Mouse (Mus musculus) limb, embryonic 14.5 days (tissue): ENCODE results near the gene Ggn. TPM values are rescaled to one million over a fixed set of nuclear protein-coding genes. Genes with fewer than 3 reads are reported as not detected.

Source experiments
- ATAC-seq: fragments of 200-750 bp; cut with Nextera tagmentation; 2 replicates; pipeline ENCODE4 v1.8.0; 2017; ENCODE audit warnings: low read depth, moderate number of reproducible peaks, moderate TSS enrichment; ENCODE audit not compliant: low FRiP score
- DNase-seq: peaks from one replicate; pipeline ENCODE4 v3.0.0-alpha.2; 2015; ENCODE audit warnings: low spot score
- H3K27ac ChIP-seq: fragments of 300-500 bp; sonication (generic); replicated peaks from 2 replicates; pipeline ENCODE4 v1.5.1; 2014; ENCODE audit warnings: low read depth, mild to moderate bottlenecking, low read length, moderate library complexity, mixed read lengths
- H3K27me3 ChIP-seq: fragments of 300-500 bp; sonication (generic); 2 replicates; pipeline ENCODE4 v1.6.1; 2014; ENCODE audit warnings: low read length, mixed read lengths; ENCODE audit not compliant: control insufficient read depth, insufficient read depth
- H3K36me3 ChIP-seq: fragments of 300-500 bp; sonication (generic); 2 replicates; pipeline ENCODE4 v1.6.1; 2014; ENCODE audit warnings: mild to moderate bottlenecking, low read length, moderate library complexity, mixed read lengths; ENCODE audit not compliant: control insufficient read depth, insufficient read depth
- H3K4me1 ChIP-seq: fragments of 300-500 bp; sonication (generic); 2 replicates; pipeline ENCODE4 v1.6.1; 2014; ENCODE audit warnings: antibody characterized with exemption, low read length, mixed read lengths; ENCODE audit not compliant: control insufficient read depth, insufficient read depth
- H3K4me2 ChIP-seq: fragments of 300-500 bp; sonication (generic); replicated peaks from 2 replicates; pipeline ENCODE4 v1.6.1; 2014; ENCODE audit warnings: low read depth, mild to moderate bottlenecking, low read length, moderate library complexity; ENCODE audit not compliant: severe bottlenecking
- H3K4me3 ChIP-seq: fragments of 300-500 bp; sonication (generic); replicated peaks from 2 replicates; pipeline ENCODE4 v1.5.1; 2014; ENCODE audit warnings: low read length
- H3K9ac ChIP-seq: fragments of 300-500 bp; sonication (generic); 2 replicates; pipeline ENCODE4 v1.6.1; 2014; ENCODE audit warnings: mild to moderate bottlenecking, low read depth, low read length, moderate library complexity; ENCODE audit not compliant: severe bottlenecking
- H3K9me3 ChIP-seq: fragments of 300-500 bp; sonication (generic); 2 replicates; pipeline ENCODE4 v1.6.1; 2016; ENCODE audit warnings: low read length; ENCODE audit not compliant: control insufficient read depth
- POLR2A ChIP-seq: fragments of 200-500 bp; IDR thresholded peaks from 2 replicates; pipeline ENCODE4 v1.8.0; 2012; ENCODE audit warnings: inconsistent platforms, mild to moderate bottlenecking, moderate library complexity, borderline replicate concordance; ENCODE audit not compliant: insufficient read depth, insufficient read length; ENCODE audit errors: extremely low read depth
- WGBS: fragments of 180-500 bp; shearing (Covaris S2); extraction: QIAGEN DNeasy Blood & Tissue Kit; methylation state at CpG from one replicate; pipeline ENCODE4 v1.1.7; 2014; 5-methylcytosine and 5-hydroxymethylcytosine counted together
- polyA plus RNA-seq, 2 experiments: library from polyadenylated mRNA; depleted of rRNA in 1 of 2; stranded (reverse) in 1 of 2; unstranded in 1 of 2; fragments of >200 nt; fragmentation: Nextera tagmentation in 1 of 2; extraction: Ambion mirVana in 1 of 2; gene quantifications; 2 replicates each; pipeline versions ENCODE4 v1.2.1 to v1.2.3; 2012 to 2014

Ggn gene
- polyA plus RNA-seq, 2 experiments = 0.45 to 0.91 TPM

DNA sequence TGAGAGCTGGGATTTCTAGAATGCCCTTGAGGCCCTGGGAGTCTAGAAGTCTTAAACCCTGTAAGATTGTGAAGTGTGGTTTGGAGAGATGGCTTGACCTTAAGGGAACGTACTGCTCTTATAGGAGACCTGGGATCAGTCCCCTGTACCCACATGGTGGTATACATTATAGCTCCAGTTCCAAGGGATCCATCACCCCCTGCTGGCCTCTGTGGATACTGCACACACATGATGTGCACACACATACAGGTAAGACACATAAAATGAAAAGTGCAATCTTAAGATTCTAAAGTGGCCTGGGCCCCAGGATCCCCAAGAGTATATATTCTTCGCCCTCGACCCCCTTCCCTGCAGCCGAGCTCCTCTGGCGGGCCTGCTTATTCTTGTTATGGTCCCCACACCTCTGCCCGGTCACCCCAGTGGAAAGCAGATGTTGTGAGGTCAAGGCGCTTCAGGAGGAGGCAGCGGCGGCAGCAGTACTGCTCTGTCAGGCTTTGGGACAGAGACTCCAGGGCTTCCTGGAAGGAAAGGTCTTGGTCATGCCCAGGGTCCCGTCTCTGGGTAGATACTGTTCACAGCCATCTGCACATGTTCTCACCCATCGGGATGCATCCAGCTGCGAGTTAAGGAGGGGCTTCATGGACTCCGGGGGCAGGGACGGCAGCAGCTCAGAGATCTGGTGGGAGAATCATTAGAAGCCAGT lies 15.8 kb upstream of the Ggn start:
- 93% methylated on average over 14 of the region's 14 CpGs for WGBS
- ATAC-seq (no peak), DNase-seq (no peak)
- peaks cover 6% of the 10 kb centered on the region for H3K4me1 ChIP-seq
- no peak overlapping the region for H3K27ac ChIP-seq
- H3K9me3 ChIP-seq = no peaks in the 10 kb centered on the region
- no peaks in the 10 kb centered on the region; the same call in 1 of the 2 replicates for H3K36me3 ChIP-seq
- no peak for TF ChIP-seq POLR2A
- H3K9ac ChIP-seq = no peak overlapping the region
- H3K4me2 ChIP-seq = no peak overlapping the region
- no peak overlapping the region for H3K4me3 ChIP-seq
- H3K27me3 ChIP-seq = peaks cover 12% of the 10 kb centered on the region

DNA sequence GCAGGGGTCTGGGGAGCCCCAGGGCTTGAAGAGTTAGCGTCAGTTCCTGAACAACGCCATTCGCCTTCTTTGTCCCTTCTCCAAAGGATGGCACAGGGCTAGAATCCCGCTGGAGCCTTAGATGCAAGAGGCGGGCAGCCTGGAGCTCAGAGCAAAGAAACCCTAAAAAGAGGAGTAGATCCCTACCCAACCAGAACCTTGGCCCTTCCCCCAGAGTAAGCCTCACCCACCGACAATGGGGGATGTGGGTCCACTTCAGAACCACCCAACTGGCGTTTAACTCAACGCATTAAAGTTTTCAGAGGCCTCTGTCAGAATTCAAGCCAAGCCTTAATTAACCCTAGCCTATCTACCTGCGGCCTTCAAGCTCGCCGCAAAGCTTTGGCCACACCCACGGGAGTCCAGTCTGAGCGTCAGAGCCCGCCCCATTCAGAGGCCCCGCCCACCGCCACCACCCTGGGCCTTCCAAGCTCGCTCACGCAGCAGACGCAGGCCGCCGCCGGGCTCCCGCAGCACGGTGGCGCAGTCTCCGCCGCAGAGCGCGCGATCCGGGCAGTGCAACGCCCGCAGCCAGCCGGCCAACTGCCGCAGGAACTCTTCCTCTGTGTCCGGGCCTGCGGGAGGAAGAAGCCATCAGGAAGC lies 14.7 kb upstream of the Ggn start:
- no peak for TF ChIP-seq POLR2A
- Histone ChIP-seq H3K9ac (peak overlapping the region; percentile 66), H3K4me3 (peak overlapping the region; percentile 75), H3K36me3 (no peaks in the 10 kb centered on the region; the same call in 1 of the 2 replicates), H3K27ac (peak overlapping the region; percentile 77), H3K4me1 (peaks cover 6% of the 10 kb centered on the region), H3K4me2 (peak overlapping the region; percentile 96), H3K9me3 (no peaks in the 10 kb centered on the region), H3K27me3 (peaks cover 14% of the 10 kb centered on the region)
- 16% methylated on average over 18 of the region's 37 CpGs for WGBS
- DNase-seq (peak; percentile 76), ATAC-seq (peak; percentile 89)

- H3K36me3 ChIP-seq = peaks cover 5% of the 10 kb centered on the region
- peak within 1 kb of the TSS; percentile 66 for H3K9ac ChIP-seq
- WGBS = 4% methylated on average over 68 of the region's 68 CpGs
These were observed 13.9 kb upstream of the Ggn start, which contains the start of gene Fam98c for GRCm38 (mm10) chr7:29155838-29156782. Fam98c (minus strand) TSS chr7:29156234.

GRCm38 (mm10) chr7:29158264-29158663 lies 11.7 kb upstream of the Ggn start:
- Histone ChIP-seq H3K27ac (no peak overlapping the region), H3K4me3 (no peak overlapping the region), H3K36me3 (peaks cover 15% of the 10 kb centered on the region), H3K9me3 (no peaks in the 10 kb centered on the region), H3K27me3 (peaks cover 14% of the 10 kb centered on the region), H3K4me1 (peaks cover 10% of the 10 kb centered on the region), H3K9ac (no peak overlapping the region), H3K4me2 (no peak overlapping the region)
- 3% methylated on average over 5 of the region's 5 CpGs for WGBS
- TF ChIP-seq POLR2A = no peak
- ATAC-seq (no peak), DNase-seq (no peak)

More at GRCm38 (mm10) chr7:29155838-29156782, 13.9 kb upstream of the Ggn start, which contains the start of gene Fam98c:
- Histone ChIP-seq H3K27ac (peak within 1 kb of the TSS; percentile 77), H3K4me2 (peak within 1 kb of the TSS; percentile 96), H3K4me1 (peaks cover 6% of the 10 kb centered on the region), H3K4me3 (peak within 1 kb of the TSS; percentile 75), H3K9me3 (no peaks in the 10 kb centered on the region), H3K27me3 (peaks cover 14% of the 10 kb centered on the region)
- ATAC-seq = peak; percentile 83
- no peak for TF ChIP-seq POLR2A
- DNase-seq = peak; percentile 89

GRCm38 (mm10) chr7:29162294-29162693 lies 7.7 kb upstream of the Ggn start:
- no peak overlapping the region for H3K4me2 ChIP-seq
- ATAC-seq = no peak

More at GRCm38 (mm10) chr7:29162294-29162693, 7.7 kb upstream of the Ggn start:
- Histone ChIP-seq H3K27me3 (peaks cover 14% of the 10 kb centered on the region), H3K36me3 (peaks cover 23% of the 10 kb centered on the region), H3K9ac (no peak overlapping the region), H3K4me1 (peaks cover 3% of the 10 kb centered on the region; the same call in 1 of the 2 replicates), H3K4me3 (no peak overlapping the region), H3K27ac (no peak overlapping the region), H3K9me3 (no peaks in the 10 kb centered on the region)
- no peak for DNase-seq
- 81% methylated on average over 5 of the region's 5 CpGs for WGBS
- no peak for TF ChIP-seq POLR2A
